Mouse (Mus musculus) A20 (cell line): ENCODE data around the gene Pbrm1.

Experiments used
- DNase-seq: peaks from one replicate; pipeline ENCODE4 v3.0.0-alpha.2; 2011; ENCODE audit warnings: low read depth, low spot score

Pbrm1 gene

GRCm38 (mm10) chr14:31079313-31080028 is 60.5 kb downstream of the Pbrm1 start:
- no peak for DNase-seq

- DNase-seq = no peak
Observed at GRCm38 (mm10) chr14:31081147-31081546, 62.2 kb downstream of the Pbrm1 start.

- DNase-seq = no peak
Observed at GRCm38 (mm10) chr14:31087433-31087832, 68.5 kb downstream of the Pbrm1 start.

GRCm38 (mm10) chr14:31088515-31088914 is 69.6 kb downstream of the Pbrm1 start:
- no peak for DNase-seq

GRCm38 (mm10) chr14:31089918-31090317 is 71.0 kb downstream of the Pbrm1 start:
- DNase-seq = no peak

- no peak for DNase-seq
Observed at GRCm38 (mm10) chr14:31105156-31105555, 86.2 kb downstream of the Pbrm1 start.

- DNase-seq = no peak
Observed at GRCm38 (mm10) chr14:31110613-31111012, 91.7 kb downstream of the Pbrm1 start.

GRCm38 (mm10) chr14:31112187-31112586 is 93.2 kb downstream of the Pbrm1 start:
- no peak for DNase-seq

GRCm38 (mm10) chr14:31114011-31114410 is 95.1 kb downstream of the Pbrm1 start:
- DNase-seq = no peak

- no peak for DNase-seq
Observed at GRCm38 (mm10) chr14:31115522-31115921, 96.6 kb downstream of the Pbrm1 start.

- DNase-seq = peak; percentile 21
Observed at GRCm38 (mm10) chr14:31125106-31126075, 106.5 kb downstream of the Pbrm1 start.

- DNase-seq = no peak
Observed at GRCm38 (mm10) chr14:31126826-31127225, 107.9 kb downstream of the Pbrm1 start.

GRCm38 (mm10) chr14:31128101-31128825 is 109.3 kb downstream of the Pbrm1 start:
- peak; percentile 80 for DNase-seq

- peak; percentile 99 for DNase-seq
Observed at GRCm38 (mm10) chr14:31128826-31129219, 109.9 kb downstream of the Pbrm1 start, which contains the start of gene Smim4. Gene Smim4 (minus strand): TSS chr14:31128956.

GRCm38 (mm10) chr14:31129326-31130235 is 110.6 kb downstream of the Pbrm1 start:
- DNase-seq = no peak

- peak; percentile 88 for DNase-seq
Observed at GRCm38 (mm10) chr14:31130236-31131220, 111.6 kb downstream of the Pbrm1 start, which contains the start of gene Nt5dc2. Gene Nt5dc2 (plus strand): TSS chr14:31131053.

- no peak for DNase-seq
Observed at GRCm38 (mm10) chr14:31131272-31131821, 112.4 kb downstream of the Pbrm1 start.

GRCm38 (mm10) chr14:31132031-31132430 is 113.1 kb downstream of the Pbrm1 start:
- no peak for DNase-seq

GRCm38 (mm10) chr14:31132491-31132975 is 113.6 kb downstream of the Pbrm1 start:
- no peak for DNase-seq
